Mouse (Mus musculus): ENCODE results near the gene Prokr2.

Prokr2 gene

DNA sequence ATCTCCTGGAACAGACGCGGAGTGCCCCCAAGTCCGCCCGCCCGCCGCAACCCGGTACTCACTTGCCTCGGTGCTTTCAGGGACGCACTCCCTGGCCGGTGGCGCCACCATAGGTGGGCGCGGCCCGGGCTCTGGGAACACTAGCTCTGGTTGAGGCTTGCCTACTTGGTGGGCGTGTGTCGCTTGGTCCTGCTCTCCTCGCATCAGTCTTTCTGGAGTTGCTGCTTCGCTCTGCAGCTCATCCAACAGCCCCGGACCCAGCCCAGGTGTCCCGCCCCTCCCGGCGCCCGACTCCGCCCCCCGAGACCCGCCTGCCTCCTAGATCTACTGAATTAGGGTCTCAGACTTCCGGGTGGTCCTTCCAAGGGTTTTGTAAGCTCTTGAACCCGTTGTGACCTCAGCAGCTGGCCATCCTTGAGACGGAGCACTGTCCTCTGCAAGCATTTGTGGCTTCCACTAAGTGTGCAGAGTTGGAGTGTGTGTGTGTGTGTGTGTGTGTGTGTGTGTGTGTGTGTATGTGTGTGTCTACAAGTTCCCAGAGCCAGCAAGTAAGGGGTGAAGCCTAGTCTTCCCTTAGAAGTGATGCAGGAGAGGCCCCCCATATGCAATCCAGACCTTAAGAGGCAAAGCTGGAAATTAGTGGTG lies at the start of gene Prokr2:
Prokr2 (minus strand) TSS at position 254 of the 645 bp plus-strand sequence.
- peak; percentile 59 for DNase-seq (ENCODE audit: low spot score)

DNA sequence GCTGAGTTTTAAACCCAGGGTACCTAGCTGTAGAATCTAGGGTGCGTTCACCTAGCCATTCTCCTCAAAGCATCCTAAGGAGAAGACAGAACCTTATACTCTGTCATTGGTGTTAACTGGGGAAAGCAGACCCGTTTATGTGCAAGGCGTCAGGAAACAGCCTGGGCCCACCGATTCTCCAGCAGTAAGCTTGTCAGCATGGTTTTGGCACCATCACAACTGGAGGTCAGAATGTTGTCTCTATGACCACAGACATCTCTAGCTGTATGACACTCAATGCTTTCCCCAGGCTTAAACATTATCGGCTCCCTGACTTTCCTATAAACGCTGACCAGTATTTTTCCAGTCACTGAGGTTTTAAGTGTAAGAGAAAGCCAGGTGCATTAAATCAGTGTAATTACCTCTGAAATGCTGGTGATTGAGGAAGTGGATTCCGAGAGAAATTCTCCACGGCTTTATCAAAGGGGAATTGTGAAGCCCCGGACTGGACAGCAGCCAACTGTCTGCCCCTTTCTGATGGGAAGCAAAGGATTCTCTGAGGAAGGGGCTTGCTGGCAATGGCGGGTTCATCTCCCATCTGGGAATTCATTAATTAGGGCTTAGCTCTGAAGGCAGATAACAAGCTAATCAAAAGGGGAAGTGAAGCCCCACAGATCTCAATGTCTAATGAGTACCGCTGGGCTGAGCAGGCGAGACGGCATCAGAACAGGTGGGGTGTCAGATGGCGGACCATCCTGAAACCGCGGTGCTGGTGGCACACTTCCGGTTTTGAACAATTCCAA lies 42.1 kb upstream of the Prokr2 start:
- peak; percentile 49 for DNase-seq (ENCODE audit: low spot score)

DNA sequence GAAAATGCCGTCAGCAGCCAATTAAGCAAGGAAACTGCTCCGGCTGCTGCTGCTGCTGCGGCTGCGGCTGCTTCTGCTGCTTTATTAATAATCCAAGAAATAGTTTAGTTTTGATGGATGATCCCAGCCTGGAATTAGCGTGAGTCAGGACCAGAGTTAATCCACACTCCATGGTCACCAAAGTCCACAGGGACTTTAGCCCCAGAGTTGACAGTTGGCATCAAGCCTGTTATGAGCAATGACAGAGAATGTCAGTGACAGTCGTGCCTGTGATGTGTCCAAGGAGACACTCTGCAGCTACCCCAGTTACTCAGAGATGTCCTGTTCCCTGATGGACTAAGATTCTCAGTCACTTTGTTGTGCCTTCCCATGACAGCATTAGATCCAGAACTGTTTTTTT lies 40.3 kb upstream of the Prokr2 start:
- DNase-seq (ENCODE audit: low spot score): peak; percentile 43

DNA sequence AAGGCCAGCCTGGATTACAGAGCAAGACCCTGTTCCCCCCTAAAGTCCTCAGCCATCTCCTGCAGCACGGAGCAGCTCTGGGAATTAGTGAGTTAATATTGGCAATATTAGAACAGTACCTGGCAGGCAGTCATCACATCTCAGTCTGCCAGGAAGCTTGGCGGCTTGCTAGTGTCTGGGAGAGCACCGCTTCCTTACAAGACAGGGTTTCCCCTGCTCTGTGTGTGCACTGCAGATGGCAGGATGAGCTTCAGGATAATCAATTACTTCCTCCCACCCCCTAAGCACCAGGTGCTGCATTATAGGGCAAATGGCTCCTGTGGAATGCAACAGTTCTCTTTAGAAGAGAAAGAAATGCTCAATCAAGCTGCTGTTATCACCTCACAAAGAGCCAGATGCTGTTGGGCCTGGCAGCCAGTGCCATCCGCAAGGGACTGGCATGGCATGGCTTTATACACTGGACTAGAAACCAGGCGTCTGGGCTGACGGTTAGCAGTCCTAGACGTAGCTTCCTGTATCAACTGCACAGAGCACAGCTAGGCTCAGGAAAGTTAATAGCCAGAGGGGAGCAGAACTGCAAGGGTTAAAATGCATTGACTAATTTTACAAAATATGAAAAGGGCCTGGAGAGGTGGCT lies 38.3 kb upstream of the Prokr2 start:
- no peak for DNase-seq (ENCODE audit: low spot score)

DNA sequence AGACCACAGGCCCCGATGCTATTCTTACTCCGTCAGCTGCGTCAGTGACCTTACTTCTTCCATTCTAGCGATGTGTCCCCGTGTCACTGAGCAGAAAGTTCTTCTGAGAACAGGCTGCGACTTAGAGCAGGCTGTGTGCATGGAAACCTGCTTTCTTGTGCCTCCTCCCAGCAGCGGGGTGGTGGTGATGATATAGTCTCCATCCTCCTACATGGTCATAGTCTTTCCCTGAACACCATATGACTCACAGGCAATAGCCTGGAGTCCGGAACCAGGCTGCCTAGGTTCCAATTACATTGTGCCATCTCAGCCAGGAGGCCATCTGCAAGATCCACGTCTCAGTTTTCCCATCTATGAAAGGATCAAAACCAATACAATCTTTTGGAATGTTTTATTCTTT lies 37.6 kb upstream of the Prokr2 start:
- no peak for DNase-seq (ENCODE audit: low spot score)

DNA sequence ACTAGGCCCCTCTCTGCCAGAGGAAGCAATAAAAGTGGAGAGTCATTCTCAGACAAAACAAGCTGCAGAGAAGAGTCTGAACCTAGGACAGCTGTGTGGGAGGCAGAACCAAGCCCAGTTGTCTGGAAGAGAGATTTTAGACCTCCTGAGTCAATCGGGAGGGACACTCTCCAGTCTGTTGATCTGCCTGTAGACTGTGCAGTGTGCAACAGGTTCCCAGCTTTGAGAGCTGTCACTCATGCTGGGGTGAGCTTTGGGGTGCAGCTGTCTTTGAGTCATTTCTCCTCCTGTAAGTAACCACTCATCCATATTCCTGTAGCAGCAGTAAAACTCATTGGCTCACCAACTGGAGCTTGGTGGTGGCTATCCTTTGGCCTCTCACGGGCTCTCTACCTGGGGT lies 33.2 kb upstream of the Prokr2 start:
- DNase-seq (ENCODE audit: low spot score): no peak

DNA sequence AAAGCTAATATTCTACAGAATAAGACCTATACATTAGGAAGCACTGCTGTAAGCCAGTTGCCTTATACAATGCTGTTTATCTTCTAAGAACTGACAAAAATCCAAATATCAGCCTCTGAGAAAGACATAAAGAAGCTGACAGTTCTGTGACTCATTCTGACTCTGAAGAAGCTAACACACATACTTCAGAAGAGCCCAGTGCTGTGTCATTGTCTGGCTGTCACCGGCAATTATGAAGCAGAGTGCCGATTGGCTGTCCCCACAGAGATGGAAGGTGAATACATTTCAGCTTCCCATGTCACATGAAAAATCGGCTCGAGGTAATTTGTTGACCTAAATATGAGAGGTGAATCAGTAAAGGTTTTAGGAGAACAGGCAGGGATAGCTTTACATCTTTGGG lies 24.9 kb upstream of the Prokr2 start:
- peak; percentile 45 for DNase-seq (ENCODE audit: low spot score)

DNA sequence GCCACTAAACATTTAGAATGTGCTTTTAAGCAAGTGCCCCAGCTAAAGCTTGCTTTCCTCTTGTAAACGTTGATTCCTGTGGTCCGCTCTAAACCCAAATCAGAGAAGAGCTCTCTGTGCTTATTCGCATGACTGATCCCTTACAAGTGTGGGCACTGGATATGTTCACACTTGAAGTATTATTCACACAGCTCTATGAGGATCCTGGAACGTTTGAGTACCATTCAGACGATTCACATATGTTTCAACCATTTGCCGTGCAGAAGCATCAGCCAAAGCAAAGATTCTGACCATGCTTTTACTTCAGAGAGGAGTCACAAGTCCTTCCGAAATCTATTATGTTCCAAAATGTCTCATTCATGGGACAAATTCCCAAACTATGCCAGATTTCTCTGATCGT lies 12.9 kb upstream of the Prokr2 start:
- no peak for DNase-seq (ENCODE audit: low spot score)

DNA sequence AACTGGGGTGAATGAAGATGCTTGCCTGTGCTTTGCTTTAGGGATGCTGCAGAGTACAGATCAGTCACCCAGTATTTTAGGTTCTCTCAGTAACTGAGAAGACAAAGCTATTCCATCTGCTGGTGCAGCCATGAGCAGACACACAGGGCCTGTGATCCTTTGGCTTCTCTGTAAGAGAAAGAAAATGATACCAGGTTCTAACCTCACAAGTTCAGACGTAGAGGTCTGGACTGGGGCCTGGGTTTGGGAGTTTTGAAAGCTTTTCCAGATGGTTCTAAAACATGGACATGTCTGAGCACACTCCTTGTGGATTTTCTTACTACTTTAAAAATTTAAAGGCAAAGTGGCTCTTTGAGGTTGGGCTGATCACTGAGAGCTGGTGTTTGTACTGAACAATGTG lies 10.5 kb upstream of the Prokr2 start:
- DNase-seq (ENCODE audit: low spot score): no peak

DNA sequence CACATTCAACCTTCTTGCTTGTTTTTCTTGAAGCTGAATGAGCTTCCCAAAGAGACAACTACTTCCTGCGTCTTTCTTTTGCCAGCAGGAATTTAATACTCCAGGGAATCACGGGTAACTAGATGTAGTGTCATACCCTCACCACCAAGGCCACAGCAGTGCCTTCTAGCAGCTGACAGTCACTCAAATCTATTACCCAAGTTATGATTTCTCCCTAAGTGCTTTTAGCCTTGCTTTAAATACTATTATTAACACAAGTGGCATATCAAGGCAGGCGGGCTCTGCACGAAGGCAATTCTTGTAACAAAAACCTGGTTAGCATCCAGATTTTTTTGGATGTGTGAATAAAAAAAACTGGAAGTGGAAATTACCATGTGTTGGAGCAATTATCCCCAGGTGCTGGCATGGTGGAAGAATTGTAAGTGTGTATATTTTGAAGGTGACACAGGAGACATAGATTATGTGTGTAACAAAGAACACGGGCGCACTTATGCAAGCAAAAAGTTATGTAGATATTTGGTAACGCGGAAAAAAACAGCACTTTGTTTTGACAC lies 5.4 kb upstream of the Prokr2 start:
- DNase-seq (ENCODE audit: low spot score): no peak

DNA sequence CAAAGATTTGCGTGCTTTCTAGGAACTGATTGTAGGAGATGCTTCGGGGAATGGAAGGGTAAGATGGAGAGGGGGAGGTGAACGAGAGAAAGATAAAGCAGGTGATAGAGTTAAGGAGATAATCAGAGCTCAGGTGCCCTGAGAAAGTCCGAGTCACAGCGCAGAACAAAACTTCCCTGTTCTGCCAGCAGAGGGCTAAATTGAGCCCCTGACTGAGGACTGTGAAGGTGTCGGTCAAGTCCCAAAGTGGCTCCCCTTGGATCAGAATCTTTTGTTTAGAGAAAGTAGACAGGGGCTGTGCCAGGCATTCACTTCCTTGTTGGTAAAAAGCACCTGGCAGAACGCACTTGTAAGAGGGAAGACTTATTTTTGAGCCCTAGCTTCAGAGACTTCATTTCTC lies 4.3 kb upstream of the Prokr2 start:
- peak; percentile 69 for DNase-seq (ENCODE audit: low spot score)

DNA sequence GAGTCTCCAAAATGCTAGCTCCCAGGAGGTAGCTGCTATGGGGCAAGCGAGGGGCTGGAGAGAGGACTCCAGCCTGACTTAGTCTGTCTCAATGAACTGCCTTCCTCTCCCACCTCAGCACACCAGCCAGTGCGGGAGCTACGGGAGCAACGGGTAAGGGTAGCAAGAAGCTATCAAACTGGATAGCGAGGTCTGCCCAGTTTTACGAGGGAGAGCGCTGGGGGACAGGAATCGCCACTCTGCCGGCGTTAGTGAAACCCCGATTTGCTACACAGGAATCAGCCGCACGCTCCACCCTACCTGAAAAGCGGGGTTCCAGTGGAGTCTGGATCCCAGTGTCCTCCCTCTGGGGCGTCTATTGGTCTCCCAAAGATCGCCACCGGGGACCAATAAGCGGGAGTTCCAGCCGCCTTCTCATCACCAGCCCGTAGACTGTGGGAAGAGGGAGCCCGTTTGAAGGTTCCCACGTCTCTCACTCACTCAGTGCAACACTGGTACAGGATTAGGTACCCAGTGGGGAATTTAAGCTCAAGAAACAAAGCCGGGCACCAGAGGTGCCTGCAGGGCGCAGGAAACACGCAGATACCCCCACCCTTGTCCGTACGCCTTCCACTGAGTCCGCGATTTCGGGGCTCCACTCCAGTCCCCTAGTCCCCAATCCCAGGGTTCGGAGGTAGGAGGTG lies 595 bp downstream of the Prokr2 start:
- DNase-seq (ENCODE audit: low spot score): peak; percentile 38

DNA sequence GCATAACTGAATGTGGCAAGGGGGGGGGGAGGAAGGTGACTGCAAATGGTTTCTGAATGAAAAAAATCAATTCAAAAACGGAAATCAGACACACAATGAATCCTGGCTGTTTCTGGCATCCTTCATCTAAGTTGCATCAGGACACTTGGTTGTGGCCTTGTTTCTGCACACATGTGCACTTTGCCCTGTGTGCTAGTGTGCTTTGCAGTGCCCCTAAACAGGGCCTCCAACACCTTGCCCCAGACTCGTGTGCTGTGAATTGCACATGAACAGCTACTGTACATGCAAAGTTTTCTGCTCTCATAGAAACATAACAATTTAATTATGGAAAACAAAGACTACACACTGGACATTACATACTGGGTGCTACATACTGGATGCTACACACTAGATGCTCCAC lies 2.9 kb downstream of the Prokr2 start:
- DNase-seq (ENCODE audit: low spot score): no peak

DNA sequence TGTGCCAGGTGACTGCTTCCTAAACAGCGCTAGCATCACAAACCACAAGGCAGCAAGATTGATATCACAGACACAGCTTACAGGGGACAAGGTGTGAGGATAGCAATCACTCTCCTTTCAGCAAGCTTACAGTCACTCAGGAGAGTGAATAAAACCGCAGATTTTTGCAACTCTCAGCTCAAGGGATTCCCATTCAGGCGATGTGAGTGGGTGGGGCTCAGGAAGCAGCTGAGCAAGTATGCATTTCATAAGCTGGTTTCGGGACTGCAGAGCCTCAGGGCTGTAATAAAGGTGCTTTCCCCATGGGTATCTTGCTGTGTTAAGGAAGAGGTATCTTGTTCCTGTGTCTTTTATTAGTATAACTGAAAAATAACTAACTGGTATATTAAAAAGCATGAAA lies 5.6 kb downstream of the Prokr2 start:
- DNase-seq (ENCODE audit: low spot score): no peak

DNA sequence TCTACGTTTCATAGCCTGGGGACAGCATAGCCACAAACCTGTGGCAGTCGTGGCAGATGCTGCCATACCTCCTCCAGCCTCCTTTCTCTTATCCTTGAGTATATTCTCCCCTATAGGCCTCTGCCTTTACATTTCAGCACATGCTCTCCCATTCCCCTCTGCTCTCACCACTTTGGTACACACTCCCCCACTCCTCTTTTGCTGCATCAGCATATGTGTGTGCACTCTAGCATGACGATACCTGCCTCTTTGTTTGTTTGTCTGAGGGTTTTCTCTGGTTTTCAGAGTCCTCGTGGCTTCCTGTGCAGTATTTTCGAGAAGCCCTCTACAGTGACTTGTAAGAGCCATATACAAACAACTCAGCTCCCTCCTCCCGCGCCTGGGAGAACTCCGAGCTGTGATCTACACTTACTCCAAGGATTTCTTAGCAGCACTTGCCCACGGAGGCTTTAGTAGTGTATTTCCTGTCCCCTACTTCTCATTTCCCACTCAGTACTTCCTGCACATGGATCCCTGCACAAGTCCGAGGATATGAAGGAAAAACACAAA lies 6.6 kb downstream of the Prokr2 start:
- DNase-seq (ENCODE audit: low spot score): no peak

DNA sequence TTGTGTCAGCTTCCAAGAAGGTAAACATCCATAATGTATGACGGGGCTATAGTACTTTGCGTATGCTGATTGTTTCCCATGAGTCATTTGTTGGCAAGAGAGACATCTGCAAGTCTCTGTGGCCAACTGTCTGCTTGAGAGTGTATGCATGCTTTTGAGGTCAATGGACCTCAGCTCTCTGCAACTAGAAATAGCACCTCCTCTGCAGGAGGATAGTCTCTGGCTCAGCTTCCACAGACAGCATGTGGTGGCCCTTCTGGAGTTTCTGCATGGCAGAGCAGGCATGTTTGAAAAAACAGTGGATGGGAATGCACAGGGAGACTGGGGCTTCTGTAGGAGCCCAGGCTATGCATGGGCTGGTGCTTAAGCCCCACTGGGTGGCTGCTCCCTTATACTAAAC lies 7.8 kb downstream of the Prokr2 start:
- no peak for DNase-seq (ENCODE audit: low spot score)

DNA sequence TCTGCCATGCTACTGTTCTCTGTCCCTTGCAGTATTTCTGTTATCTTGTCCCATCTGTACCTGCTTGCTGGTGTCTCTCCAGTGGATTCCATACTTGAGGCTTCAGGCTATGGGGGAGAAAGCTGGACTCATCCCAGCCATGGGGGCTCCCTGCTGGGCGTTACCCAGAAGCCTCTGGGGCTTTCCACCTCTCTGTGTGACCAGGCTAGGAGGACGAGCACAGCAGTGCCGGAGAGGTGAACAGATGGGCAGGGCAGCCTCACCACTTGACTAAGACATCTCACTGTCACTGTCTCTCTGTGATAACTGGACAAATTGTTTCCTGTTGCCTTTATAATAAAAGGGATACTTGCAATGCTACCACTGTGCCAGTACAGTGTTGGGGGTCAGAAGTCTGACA lies 9.5 kb downstream of the Prokr2 start:
- DNase-seq (ENCODE audit: low spot score): no peak

DNA sequence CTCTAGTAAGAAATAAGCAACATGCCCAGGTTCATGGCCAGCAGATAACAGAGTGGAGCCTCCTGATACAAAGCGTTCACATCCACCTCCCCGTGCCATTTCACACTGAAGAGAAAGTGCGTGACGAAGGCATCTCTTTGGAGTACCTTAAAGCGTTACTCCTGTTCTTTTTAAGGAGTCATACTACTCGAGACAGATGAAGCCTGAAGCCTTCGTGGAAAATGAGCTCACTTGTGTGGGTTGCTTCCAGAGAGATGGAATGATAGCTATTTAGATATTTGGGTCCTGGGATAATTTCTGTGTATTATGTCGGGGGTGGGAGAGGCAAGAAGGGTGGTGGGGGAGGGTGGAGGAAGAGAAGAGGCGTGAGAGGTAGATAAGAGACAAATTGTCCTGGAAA lies 10.1 kb downstream of the Prokr2 start:
- no peak for DNase-seq (ENCODE audit: low spot score)

DNA sequence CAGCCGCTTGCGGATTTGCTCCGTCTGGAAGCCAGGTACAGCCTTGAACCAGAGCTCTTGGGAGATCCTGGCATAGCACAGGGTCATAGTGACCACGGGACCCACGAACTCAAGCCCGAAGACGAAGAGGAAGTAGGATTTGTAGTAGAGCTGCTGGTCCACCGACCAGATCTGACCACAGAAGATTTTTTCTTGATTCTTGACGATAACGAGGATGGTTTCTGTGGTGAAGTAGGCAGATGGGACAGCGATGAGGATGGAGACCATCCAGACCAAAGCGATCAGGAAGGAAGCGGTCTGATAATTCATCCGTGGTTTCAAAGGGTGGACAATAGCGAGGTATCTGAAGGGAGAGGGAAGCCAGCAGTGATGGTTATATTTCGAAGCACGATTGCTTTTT lies 11.5 kb downstream of the Prokr2 start:
- DNase-seq (ENCODE audit: low spot score): no peak

DNA sequence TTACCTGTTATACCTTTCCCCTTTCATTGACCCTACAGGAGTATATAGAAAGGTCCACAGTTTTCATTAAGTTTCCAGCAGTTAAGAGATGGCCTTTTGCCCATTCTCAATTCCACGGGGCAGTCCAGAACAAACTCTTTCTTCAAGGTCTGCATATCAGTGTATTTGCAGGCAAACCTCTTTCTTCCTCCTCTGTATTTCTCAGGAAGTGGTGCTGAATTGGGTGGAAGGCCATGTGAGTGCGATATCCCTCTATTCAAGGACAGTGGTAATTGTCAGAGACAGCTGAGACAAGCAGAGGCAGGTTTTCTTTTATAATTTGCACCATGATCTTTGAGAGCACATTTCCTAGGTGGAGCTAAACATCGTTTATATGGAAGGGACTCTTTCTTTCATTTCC lies 16.8 kb downstream of the Prokr2 start:
- no peak for DNase-seq (ENCODE audit: low spot score)

DNA sequence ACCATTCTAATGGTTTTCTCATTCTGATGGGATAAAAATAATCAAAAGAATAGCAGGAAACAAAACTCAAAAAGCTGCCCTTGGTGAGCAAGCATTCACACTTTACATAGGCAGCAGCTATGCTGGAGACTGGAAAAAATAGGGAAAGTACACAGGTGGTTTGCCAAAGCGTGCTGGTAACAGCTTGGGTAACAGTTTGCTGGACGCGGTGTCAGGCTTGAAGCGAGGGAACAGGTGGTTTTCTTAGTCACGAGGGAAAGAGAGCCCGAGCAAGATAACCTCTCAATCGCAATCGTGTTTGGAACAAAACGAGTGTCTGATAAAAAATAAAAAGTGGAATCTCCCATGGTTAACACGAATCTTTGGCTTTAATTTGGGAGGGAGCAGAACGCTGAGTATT lies 41.4 kb downstream of the Prokr2 start:
- no peak for DNase-seq (ENCODE audit: low spot score)

DNA sequence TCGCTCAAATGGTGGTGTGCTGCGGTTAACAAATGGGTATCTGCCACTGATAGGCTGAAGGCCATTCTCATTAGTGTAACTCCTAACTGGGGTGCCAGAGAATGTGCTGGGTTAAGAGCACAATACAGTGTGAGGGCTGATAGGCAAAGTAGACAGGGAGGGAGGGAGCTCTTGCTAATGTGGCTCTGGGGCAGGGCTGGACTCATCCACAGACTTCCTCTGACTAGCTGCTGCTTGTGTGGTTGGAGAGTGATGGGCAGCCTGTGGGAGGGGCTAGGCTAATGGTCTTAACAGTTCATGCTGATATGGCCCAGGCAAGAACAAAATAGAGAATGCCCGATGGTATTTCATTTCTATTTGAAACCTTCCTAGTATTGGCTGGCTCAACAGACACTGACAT lies 44.0 kb downstream of the Prokr2 start:
- no peak for DNase-seq (ENCODE audit: low spot score)
